Comparison of ENCODE assay signal across 33 mouse cellular contexts in genomic region chrX:47934352-47934751, GRCm38 (mm10). TPM values are rescaled to one million over a fixed set of nuclear protein-coding genes. Genes with fewer than 3 reads are reported as not detected.
"Had no signal": no experiment of that assay in that cellular context is flagged by ENCODE, and none has a peak within 500 bp of the region (broad histone marks: within the 10 kb centered on the region; RNA-seq: fewer than 3 reads in every experiment).

No protein-coding gene starts in this region.

- H3K27me3 ChIP-seq: limb, embryonic 12.5 days; limb, embryonic 13.5 days; limb, embryonic 15.5 days; liver, embryonic 12.5 days; liver, embryonic 13.5 days; liver, embryonic 15.5 days; lung, embryonic 15.5 days; midbrain, embryonic 12.5 days; midbrain, embryonic 13.5 days; midbrain, embryonic 15.5 days had no signal

- H3K9me3 ChIP-seq: limb, embryonic 10.5 days; limb, embryonic 12.5 days; limb, embryonic 13.5 days; limb, embryonic 15.5 days; liver, embryonic 12.5 days; liver, embryonic 13.5 days; liver, embryonic 15.5 days; lung, embryonic 15.5 days; megakaryocyte, embryonic 14.5 days; midbrain, embryonic 10.5 days; midbrain, embryonic 12.5 days; midbrain, embryonic 13.5 days; midbrain, embryonic 15.5 days had no signal

- ATAC-seq: liver, embryonic 12.5 days; liver, postnatal 0 days; lung, postnatal 0 days; midbrain, embryonic 13.5 days; midbrain, embryonic 15.5 days; midbrain, embryonic 16.5 days had no signal

- H3K36me3 ChIP-seq: midbrain, embryonic 12.5 days; midbrain, embryonic 15.5 days had no signal

- DNase-seq: left cerebral cortex, postnatal 4 days; liver; liver, embryonic 13.5 days; liver, postnatal 0 days; lung, adult 18-20 months; lung, adult 2 months; lung, embryonic 14.5 days; lung, postnatal 10 days; lung, postnatal 14 days; lung, postnatal 36 days; lung, postnatal 4 days; midbrain, embryonic 14.5 days had no signal

- H3K4me3 ChIP-seq: limb, embryonic 10.5 days; limb, embryonic 12.5 days; limb, embryonic 13.5 days; limb, embryonic 15.5 days; liver, embryonic 12.5 days; liver, embryonic 13.5 days; liver, embryonic 15.5 days; lung, embryonic 15.5 days; megakaryocyte, embryonic 14.5 days; midbrain, embryonic 10.5 days; midbrain, embryonic 12.5 days; midbrain, embryonic 13.5 days; midbrain, embryonic 15.5 days; myocyte had no signal

- H3K27ac ChIP-seq: limb, embryonic 10.5 days; limb, embryonic 12.5 days; limb, embryonic 13.5 days; limb, embryonic 15.5 days; liver, embryonic 12.5 days; liver, embryonic 13.5 days; liver, embryonic 14.5 days; liver, embryonic 15.5 days; lung, embryonic 15.5 days; macrophage; midbrain, embryonic 10.5 days; midbrain, embryonic 12.5 days; midbrain, embryonic 13.5 days; midbrain, embryonic 15.5 days had no signal

- H3K4me1 ChIP-seq: limb, embryonic 10.5 days; limb, embryonic 12.5 days; limb, embryonic 13.5 days; limb, embryonic 15.5 days; liver, embryonic 12.5 days; liver, embryonic 13.5 days; liver, embryonic 15.5 days; midbrain, embryonic 12.5 days; midbrain, embryonic 15.5 days had no signal

- H3K9ac ChIP-seq: limb, embryonic 12.5 days; limb, embryonic 13.5 days; limb, embryonic 15.5 days; liver, embryonic 12.5 days; liver, embryonic 13.5 days; liver, embryonic 14.5 days; liver, embryonic 15.5 days; liver, postnatal 0 days; lung, embryonic 14.5 days; lung, embryonic 15.5 days; midbrain, embryonic 12.5 days; midbrain, embryonic 13.5 days; midbrain, embryonic 15.5 days had no signal

RNA-seq across cellular contexts. Expression of gene Smarca1, which starts 41.6 kb away (rescaled TPM):
- total RNA-seq: megakaryocyte progenitor cell, adult 5-6 weeks; megakaryocyte-erythroid progenitor cell, adult 5-6 weeks; monocyte, adult 5-6 weeks had no signal
- polyA plus RNA-seq: liver, adult 2 months; macrophage; myocyte had no signal
